Mouse (Mus musculus): ENCODE data around the gene Smim20.

DNA sequence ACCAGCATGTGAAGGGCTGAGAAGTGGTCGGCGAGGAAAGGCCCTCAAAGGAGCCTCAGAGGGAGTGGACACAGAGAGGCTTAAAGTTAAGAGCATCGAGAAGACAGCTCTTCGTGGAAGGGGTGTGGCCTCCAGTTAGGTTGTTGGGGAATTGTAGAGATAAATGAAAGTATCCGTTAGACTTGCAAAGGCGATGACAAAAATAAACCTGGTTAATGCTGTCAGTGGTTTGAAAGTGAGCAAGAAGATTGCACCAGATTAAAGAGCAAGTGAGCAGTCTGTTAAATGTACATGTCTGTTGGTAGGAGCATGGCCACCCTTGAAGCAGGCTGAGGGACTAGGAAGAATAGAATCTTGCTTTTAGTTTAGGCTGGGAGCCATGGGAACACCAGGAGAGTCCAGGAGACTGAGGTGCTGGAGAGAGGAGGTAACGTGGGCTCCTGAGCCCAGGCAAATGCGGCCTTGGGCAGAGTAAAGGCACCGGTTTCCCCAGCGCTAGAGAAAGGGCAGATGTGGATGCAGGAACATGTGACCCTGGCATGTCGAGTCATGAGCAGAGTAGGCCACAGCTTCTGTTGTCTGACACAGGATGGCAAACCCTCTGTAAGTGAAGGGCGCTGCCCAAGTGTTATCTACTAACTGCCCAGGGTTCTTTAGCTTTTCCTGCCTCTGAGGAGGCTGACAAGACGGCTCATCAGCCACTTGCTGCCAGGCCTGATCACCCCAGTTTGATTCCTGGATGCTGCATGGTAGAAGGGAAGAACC, 4.2 kb downstream of the Smim20 start:
- TF ChIP-seq POLR2A (IDR thresholded peaks at IDR 0.05; ENCODE audit: low read depth, low read length) = no peak
- TF ChIP-seq CTCF (IDR thresholded peaks at IDR 0.05; ENCODE audit: extremely low read depth, insufficient read depth, insufficient read length, insufficient replicate concordance) = no peak

Data from spleen, adult 2 months (tissue).